Mouse (Mus musculus) neural tube, postnatal 0 days (tissue): Measurements from ENCODE around the gene Ccl20. TPM values are rescaled to one million over a fixed set of nuclear protein-coding genes. Genes with fewer than 3 reads are reported as not detected.

Experiments
- polyA plus RNA-seq: library from polyadenylated mRNA; unstranded; fragments of >200 nt; fragmentation: Nextera tagmentation; extraction: Ambion mirVana; gene quantifications from 2 replicates; pipeline ENCODE4 v1.2.1, GENCODE M21; 2015

Ccl20 gene
- not detected in 2 replicates for polyA plus RNA-seq

GRCm38 (mm10) chr1:83116447-83117137 is at the start of gene Ccl20:
TSS of gene Ccl20 (plus strand) at chr1:83116766.

GRCm38 (mm10) chr1:83159603-83160002 is 43.0 kb downstream of the Ccl20 start, which contains the start of gene Daw1:
TSS of gene Daw1 (plus strand) at chr1:83159752.

Other genes with a start within 250 kb of the Ccl20 start
- gene A030005L19Rik, start 203.4 kb upstream of the Ccl20 start, polyA plus RNA-seq, result not detected in 2 replicates
- not detected in 2 replicates for gene A030014E15Rik, start 191.8 kb upstream of the Ccl20 start, polyA plus RNA-seq
- gene Gm6217, start 185.4 kb upstream of the Ccl20 start, polyA plus RNA-seq, result not detected in 2 replicates
- gene A030003K21Rik, start 173.4 kb upstream of the Ccl20 start, polyA plus RNA-seq, result not detected in 2 replicates
- gene Gm7544, start 160.8 kb upstream of the Ccl20 start, polyA plus RNA-seq, result not detected in 2 replicates
- gene Gm47955, start 156.5 kb upstream of the Ccl20 start, polyA plus RNA-seq, result not detected in 2 replicates
- not detected in 2 replicates for gene Gm47959, start 116.2 kb upstream of the Ccl20 start, polyA plus RNA-seq
- gene Slc19a3, start 78.3 kb upstream of the Ccl20 start, polyA plus RNA-seq, result 1.3 TPM in 2 replicates
- gene Krtap28-10, start 74.3 kb upstream of the Ccl20 start, polyA plus RNA-seq, result not detected in 2 replicates
- gene Gm47969, start 71.8 kb upstream of the Ccl20 start, polyA plus RNA-seq, result not detected in 2 replicates
- not detected in 2 replicates for gene A030005K14Rik, start 57.4 kb upstream of the Ccl20 start, polyA plus RNA-seq
- not detected in 2 replicates for gene Krtap28-13, start 55.8 kb upstream of the Ccl20 start, polyA plus RNA-seq
- gene Daw1, start 43.0 kb downstream of the Ccl20 start, polyA plus RNA-seq, result 1.6 and 1.7 TPM in 2 replicates